Mouse (Mus musculus): ENCODE results near the gene Sf3a1.
"Not testable (repeated sequence)": the region's sequence is repeated elsewhere in the genome, so short reads cannot be mapped to it uniquely, and the experiment has no call there.

Sf3a1 gene

DNA sequence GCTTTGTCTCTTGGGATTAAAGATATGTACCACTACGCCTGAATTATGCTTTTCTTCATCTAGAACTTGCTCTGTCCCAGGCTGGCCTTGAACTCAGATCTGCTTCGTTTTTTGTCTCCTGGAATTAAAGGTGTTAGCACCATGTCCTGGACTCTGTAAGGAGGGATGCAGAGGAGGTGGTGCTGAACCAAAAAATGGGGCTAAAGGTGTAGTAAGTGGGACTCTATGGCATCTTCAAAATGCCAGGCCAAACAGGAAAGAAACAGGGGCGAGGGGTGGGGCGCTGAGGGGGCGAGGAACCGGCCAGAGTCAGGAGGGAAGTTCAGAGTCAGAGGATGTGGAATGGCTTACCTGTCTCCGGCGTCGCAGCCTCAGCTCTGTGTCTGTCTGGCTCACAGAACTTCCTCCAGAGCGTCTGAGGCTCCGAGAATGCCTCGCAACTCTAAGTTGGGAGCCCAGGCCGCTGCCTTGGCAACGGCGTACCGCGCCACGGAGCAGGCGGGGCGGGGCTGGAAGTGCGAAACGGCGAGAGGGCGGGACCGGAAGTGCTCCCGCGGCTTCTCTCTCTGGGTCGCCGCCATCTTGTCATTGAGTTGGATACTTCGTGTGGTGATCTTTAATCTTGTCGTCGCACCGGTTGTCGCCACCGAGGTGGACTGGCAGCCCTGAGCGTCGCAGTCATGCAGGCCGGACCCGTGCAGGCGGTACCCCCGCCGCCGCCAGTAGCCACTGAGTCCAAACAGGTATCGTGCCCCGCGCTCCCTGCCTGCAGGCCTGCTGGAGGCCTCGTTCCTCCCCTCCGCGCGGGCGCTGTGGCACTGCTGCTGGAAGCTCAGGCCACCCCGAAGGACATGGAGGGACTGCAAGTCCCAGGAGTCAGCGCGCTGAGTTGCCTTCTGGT lies at the start of gene Sf3a1, which contains the start of gene Ccdc157:
TSS of gene Sf3a1 (plus strand) at position 543 of the 901 bp plus-strand sequence.
TSS of gene Ccdc157 (minus strand) at position 486 of the 901 bp plus-strand sequence.
- peak; percentile 96 for DNase-seq (ENCODE audit: low spot score)

DNA sequence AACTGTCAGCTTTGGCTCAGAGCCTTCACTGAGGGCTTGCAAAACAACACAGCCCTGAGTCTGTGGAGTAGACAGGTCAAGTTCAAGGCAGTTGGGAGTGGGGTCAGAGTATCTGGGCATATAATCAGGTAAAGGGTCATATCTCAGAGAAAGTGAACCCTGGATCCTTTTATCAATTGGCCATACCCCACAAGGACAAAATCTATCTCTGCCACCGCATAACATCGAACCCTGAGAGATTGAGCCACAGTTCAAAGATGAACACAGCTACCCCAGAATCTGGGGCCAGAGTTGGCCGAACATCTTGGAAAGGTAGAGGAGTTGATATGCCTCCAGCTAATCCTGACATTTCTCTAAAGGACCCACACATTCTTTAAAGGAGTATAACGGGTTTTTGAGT lies 48.1 kb upstream of the Sf3a1 start:
- DNase-seq (ENCODE audit: low spot score): no peak

DNA sequence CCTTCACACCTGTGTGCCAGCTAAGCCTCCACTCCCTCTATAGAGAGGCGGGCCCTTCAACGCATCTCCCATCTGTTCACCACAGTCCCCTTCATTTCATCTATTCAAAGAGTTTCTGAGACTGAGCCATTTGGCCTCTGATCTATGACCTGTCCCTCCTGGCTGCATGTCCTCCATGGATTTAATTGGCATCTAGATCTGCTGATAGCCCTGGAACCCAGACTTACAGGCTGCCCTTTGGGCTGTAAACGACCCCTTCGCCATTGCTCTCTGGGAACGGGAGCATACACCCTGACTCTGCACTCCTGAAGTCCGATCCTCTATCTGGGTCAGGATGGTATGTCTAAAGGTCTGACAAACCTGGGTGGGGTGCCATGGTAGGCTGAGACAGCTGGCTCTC lies 47.3 kb upstream of the Sf3a1 start:
- DNase-seq (ENCODE audit: low spot score): no peak

DNA sequence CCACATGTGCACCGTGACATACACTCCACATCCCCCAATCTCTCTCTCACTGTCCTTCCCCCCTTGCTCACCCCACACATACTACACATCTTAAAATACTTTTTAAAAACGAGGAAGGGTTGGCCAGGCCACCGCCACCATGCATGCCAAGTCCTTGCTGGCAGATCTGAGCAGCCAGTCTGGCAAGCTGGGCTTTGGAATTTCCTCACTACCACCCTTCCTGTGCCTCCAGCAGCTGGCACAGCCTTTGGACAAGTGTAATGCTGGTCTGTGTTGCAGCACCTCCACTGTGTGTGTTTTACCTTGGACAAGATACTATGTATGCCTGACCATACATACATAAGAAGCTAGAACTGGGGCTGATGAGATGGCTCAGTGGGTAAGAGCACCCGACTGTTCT lies 46.7 kb upstream of the Sf3a1 start:
- no peak for DNase-seq (ENCODE audit: low spot score)

DNA sequence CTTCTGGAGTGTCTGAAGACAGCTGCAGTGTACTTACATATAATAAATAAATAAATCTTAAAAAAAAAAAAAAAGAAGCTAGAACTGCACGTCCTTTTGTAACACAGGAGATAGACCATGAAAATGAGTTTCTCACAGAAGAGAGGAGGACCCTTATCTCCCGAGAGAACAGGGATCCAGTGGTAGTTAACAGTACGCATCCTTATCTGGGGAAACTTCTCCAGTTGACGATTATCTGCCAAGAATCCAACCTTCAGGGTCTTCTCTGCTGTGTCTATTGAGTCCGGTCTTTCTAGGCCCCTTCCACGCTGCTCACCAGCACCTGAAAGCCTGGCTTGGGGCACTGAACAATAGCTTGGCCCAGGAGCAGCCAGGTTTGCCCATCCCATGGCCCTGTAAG lies 46.2 kb upstream of the Sf3a1 start:
- no peak for DNase-seq (ENCODE audit: low spot score)

DNA sequence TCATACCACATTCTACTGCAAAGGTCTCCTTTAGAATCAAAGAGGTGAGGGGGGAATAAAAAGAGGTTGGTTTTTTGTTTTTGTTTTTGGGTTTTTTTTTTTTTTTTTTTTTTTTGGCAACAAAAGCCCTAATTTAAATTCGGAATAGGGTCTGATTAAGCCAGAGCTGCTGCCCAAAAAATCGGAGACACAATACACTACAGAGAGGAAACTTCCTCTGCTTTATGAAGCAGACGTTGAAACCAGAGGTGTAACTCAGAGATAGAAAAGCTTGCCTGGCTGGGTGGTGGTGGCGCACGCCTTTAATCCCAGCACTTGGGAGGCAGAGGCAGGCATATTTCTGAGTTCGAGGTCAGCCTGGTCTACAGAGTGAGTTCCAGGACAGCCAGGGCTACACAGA lies 45.6 kb upstream of the Sf3a1 start:
- not testable (repeated sequence) for DNase-seq (ENCODE audit: low spot score)

DNA sequence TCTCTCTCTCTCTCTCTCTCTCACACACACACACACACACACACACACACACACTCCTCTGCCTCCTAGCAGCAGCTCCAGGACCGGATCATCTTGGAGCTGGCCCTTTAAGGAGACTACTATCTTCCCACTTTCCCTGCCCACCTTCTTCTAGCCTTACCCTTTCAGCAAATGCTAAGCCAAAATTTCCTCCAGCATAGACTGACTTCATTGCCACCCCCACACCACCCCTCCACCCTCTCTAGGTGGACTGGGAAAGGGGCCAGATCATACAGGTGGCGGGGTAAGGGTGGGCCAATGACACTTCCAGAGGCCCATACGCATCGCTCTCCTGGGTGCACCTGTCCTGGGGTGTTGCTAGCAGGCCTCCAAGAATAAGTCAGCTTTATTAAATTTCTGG lies 44.7 kb upstream of the Sf3a1 start:
- DNase-seq (ENCODE audit: low spot score): no peak

DNA sequence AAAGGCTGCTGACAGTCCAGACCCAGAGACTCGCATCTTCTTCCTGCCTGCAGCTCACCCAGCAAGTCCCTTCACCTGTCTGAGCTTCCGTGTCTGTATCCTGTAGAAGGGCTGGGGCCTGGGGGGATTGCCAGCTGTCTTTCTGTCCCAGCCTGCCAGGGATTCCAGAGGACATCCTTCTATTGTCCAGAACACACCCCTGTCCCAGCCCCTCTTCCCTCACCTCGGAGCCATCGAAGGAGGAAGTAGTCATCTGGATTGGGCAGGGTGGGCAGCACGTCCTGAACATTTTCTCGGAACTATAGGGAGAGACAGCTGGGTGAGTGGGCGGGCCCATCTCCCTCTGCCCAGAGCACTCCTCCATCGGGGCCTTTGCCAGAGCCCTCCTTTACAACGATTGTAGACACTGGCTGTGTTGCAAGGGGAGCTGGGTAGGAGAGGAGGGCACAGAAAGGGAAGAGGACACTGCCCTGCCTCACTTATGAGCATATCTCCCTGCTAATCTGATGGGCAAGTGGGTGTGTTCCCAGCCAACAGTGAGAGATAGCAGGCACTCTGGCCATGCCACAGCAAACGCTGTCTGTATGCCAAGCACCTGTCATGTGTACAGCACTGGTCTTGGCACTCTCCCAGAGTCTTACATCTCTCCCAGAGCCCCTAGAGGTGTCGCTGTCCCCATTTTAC lies 43.5 kb upstream of the Sf3a1 start:
- no peak for DNase-seq (ENCODE audit: low spot score)

DNA sequence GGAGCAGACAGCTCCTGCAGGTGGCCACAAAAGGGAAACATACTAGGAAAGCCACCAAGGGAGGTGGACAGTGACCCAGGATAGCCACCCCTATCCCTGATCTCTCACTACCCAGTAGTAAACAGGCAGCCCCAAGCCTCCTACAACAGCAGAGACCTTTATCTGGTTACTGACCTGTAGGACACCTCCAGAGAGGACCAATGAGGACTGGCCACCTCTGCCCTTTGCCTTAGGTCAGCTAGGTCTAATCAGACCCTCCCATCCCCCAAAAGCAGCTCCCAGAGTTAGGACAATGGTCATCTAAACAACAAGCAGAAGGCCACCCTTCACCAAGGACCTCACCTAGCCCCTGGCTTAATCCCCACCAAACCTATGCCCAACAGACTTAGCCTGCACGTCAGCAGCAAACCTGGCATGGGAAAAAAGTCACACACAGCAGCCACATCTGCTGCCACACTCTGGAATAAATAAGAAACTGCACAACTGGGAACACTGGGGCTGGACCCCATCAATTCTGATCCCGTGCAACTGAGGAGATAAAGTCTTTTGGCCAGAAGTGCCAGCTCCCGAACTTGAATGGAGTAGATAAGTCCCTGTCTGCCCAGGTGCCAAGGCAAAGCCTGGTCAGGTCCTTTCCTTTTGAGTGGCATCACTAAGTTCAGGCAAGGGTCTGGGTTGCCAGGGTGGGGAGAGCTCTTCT lies 42.6 kb upstream of the Sf3a1 start:
- peak; percentile 27 for DNase-seq (ENCODE audit: low spot score)

DNA sequence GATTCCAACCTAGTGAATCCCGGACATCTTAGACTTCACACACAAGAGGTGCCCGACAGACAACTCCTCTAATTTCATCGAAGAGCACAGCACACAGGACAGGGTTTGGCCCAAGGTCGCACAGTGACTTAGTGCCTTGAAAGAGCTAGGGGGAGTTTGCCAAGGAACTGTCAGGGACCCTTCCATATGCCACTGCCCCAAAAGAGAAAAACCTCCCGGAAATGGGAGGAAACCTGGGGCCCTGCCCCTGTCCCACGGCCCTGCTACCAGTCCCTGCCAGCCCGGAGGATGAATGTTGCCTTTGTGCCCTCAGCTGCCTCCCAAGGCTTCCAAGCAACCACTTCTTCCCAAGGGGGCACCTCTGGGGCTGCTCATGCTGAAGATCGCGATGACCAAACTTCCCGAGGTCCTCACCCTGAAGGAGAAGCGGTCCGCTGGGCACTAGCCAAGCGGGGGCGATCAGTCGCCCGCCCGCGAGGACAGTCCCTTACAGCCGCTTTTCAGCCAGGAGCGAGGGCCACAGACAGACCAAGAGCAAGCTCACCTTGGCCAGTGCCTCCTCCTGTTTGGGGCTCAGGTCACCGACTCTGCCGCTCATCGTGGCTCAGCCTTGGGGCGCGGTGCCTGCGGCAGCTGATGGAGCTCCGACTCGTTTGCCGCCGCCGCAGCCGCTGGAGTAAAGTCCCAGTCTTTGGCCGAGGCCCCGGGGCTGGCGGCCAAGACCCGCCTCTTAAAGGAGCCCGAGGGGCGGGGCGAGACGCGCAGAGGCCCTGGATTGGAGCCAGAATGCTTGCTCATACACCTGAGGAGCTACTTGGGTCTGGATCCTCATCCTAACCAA lies 41.8 kb upstream of the Sf3a1 start:
- DNase-seq (ENCODE audit: low spot score): peak; percentile 73

DNA sequence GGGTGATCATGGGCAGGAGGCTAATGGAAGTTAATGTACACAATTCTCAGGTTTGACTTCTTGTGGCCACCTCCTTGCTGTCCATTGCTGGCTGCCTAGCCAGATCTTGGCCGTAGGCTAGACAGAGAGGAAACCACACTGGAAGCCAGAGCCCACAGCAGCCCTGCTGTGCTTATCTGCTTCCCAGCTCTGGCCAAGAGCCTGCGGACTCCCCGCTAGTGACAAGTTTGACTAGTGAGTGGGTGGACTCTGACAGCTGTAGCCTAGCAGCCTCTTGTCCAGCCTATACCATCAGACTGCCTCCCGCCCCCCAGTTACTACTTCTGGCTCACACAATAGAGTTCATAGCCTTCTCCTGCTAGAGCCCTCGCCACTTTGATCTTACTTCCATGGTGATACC lies 40.5 kb upstream of the Sf3a1 start:
- no peak for DNase-seq (ENCODE audit: low spot score)

DNA sequence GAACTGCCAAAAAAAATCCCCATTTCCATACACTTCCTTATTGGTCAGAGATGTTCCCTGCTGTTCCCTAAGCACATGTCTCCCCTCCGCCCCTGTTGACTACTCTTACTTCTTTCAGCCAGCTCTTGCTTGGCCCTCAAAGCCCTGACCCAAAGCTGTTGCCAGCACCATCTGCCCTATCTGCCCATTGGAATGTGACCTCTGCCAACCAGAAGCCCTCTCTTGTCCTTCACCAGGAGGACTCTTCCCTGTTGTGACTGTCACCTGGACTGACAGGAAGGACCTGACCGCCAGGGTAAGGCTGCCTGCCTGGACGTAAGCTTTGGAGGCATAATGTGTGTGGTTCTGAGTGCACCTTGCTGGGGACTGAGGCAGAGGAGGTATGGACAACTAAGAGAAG lies 38.5 kb upstream of the Sf3a1 start:
- no peak for DNase-seq (ENCODE audit: low spot score)

DNA sequence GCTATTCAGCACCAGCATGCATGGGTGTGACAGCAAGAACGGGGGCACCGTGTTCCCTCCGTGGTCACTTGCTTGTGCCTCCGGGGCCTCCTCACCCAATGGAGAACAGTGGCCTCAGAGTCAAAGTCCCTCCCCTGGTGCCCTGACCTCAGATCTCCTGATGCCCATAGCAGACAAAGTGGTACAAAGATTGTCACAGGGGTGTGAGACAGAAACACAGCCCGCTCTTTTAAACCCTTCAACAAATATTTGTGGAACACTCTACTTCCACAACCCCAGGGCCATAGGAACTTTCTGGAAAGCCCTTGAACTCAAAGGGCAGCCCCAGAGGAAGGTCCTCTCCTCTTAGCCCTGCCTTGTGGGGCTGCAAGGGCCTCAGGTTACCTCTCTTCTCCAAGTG lies 37.9 kb upstream of the Sf3a1 start:
- DNase-seq (ENCODE audit: low spot score): no peak

DNA sequence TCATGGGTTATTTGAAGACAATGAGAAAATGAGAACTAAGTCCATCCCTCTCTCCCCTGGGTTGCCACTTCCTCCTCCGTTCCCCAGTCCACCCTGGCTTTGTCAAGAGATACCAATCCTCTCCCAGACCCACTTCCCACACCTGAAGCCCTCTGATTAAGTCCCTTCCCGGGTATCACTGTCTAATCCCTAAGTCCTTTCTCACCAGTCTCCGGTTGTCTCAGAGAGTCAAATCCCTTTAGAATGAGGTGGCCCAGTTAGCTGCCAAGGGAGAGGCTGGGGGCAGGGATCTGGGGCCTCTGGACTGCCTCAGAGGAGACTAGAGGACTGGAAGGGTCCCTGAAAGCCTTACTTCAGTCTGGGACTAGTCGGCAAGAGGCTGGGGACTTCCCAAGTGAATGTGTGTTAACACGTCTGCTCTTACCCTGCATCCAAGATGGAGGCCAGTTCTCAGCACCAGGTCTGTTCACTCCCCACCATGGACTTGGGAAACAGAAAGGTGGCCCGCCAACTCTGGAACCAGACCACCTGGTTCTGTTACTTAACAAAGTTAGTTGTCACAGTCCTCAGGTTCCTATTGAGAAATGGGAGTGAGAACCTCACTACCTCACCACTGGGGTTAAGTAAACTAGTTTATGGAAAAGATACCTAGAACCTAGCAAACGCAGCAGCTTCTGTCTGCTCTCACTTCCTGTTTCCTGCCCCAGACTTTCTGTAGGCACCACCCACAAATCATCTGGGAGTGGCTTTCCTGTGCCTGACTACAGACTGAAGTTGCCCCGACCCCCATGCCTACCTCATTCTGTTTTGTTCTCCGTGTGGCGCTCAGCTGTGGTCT lies 37.2 kb upstream of the Sf3a1 start, which contains the start of gene Sec14l2:
TSS of gene Sec14l2 (minus strand) at position 674 of the 838 bp plus-strand sequence.
- DNase-seq (ENCODE audit: low spot score): no peak

DNA sequence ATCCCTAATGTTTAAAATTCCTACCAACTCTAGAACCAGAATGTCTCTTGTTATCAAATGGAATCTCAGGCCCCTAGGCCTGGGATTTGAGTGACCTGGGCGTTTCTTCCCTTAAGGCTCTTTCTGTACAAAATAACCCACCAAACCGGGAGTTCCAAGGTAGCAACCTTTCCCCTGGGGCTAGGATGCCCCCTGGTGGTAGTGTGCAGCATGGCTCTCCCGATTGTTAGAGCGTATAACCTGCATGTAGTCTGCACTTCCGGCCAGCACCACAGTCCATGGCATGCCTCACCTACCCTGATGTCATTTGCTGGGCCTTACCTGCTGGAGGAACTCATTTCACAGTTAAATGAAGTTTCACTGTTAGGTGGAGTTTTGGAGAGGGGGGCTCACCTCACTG lies 36.2 kb upstream of the Sf3a1 start:
- DNase-seq (ENCODE audit: low spot score): peak; percentile 55

DNA sequence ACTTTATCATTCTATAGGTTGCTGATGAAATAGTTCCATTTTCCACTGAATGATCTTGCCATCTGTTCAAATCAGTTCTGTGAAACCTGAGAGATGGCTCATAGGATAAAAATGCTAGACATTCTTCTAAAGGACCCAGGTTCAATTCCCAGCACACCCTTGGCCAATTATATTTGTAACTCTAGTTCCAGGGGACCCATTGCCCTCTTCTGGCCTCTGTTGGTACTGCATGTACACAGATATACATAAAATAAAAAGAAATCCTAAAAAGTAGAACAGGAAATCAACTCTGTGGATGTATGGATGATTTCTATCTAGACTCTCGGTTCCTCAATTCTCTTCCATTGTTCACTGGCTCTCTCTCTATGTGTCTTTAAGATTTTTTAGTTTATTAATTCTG lies 33.1 kb upstream of the Sf3a1 start:
- DNase-seq (ENCODE audit: low spot score): no peak

DNA sequence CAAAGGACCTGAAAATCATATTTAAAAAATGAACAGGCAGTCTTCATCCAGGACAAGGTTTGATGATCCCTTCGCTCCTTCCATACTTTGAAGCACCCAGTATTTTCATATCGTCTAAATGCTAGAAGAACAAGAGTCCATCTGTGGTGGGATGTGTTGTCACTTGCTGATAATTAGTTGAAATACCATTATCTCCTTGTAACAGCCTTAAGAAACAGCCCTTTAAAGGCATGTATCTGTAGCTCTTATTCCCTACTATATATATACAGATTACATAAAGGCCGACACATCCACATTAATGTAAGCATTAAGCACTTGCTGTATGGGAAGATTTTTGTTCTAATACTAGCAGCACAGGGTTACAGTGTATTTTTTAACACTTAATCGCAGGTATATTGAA lies 31.7 kb upstream of the Sf3a1 start:
- DNase-seq (ENCODE audit: low spot score): not testable (repeated sequence)

DNA sequence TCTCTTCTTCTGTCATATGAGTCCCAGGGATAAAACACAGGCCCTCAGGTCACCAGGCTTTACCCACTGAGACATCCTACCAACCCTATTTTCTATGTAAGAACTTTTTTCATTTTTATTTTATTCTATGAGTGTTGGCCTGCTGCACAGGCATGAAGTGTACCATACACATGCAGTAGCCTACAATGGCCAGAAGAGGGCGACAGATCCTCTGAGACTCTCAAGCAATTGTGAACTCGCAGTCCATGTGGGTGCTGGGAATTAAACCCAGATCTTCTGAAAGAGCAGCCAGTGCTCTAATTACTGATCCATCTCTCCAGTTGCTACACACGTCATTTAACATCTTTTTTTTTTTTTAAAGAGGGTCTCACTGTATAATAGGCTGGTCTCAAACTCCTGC lies 26.7 kb upstream of the Sf3a1 start:
- peak; percentile 39 for DNase-seq (ENCODE audit: low spot score)

DNA sequence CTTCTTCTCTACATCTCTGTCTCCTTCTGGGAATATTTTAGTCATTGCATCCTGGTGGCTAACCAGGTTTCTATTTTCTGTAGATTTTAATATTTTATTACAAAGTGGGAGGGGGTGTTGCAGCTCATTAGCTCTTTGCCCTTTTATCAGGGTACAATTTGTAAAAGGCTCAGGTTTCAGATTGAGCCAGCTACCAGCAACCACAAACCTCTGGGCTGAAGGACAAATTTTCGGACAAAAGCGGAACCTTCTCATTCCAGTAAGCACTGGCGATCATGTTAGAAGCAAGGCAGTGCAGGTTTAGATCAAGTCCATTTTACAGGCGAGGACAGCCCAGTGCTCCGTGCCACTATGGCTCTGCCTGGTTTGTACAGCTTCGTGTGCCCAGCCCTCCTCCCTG lies 25.8 kb upstream of the Sf3a1 start:
- no peak for DNase-seq (ENCODE audit: low spot score)

DNA sequence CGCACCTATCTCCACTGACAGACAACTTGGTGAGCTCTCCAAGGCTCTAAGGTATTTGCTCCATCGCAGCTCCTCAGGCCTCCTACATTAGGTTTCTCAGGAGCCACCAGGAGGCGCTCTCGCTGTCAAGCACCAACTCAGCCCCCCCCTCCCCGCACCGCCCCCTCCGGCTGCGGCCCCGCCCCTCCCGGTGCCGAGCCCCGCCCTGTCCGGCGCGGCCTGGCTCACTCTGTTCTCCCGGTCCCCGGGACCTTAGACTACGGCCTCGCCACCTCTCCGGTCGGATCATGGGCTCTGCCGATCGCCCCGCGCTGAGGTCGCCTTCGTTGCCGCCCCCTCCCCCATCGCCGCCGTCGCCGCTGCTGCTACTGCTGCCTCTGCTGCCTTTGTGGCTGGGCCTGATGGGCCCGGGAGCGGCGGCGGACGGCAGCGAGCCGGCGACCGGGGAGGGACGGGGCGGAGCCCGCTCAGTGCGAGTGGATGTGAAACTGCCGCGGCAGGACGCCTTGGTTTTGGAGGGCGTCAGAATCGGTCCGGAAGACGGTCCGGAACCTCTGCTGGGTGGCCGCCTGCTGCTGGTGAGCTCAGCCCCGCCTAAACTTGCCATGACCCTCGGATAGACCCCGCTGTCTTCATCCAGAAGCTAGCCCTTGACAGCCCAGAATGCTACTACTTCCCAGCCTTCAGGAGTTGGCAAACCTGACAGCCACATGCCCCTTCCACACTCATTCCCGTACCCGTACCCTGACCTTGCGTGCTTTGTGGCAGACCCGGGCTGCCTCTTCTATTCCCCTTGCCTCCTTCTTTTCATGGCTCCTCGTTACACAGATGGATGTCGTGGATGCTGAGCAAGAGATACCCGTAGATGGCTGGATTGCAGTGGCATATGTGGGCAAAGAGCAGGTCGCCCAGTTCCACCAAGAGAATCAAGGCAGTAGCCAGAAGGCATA lies 24.9 kb upstream of the Sf3a1 start, which contains the start of gene Rnf215:
TSS of gene Rnf215 (plus strand) at position 217 of the 950 bp plus-strand sequence.
- peak; percentile 96 for DNase-seq (ENCODE audit: low spot score)
